Mouse (Mus musculus) brain, embryonic 14.5 days (tissue): ENCODE measurements at regions not wholly inside any gene's neighbourhood (a gene's known extent, or its start where the extent isn't known, plus 50 kb on each side); places are given as distances from the start of the nearest gene placed in this dataset.

Source experiments
- CTCF ChIP-seq: fragments of 200-500 bp; IDR thresholded peaks from 2 replicates; pipeline ENCODE4 v1.5.1; 2012; ENCODE audit warnings: inconsistent platforms, mild to moderate bottlenecking, moderate library complexity, borderline replicate concordance; ENCODE audit not compliant: insufficient read depth, insufficient read length; ENCODE audit errors: extremely low read depth
- POLR2A ChIP-seq: fragments of 200-500 bp; IDR thresholded peaks from 2 replicates; pipeline ENCODE4 v1.6.1; 2012; ENCODE audit warnings: mild to moderate bottlenecking, inconsistent platforms, borderline replicate concordance; ENCODE audit not compliant: poor library complexity, insufficient read depth, insufficient read length, severe bottlenecking; ENCODE audit errors: extremely low read depth

DNA sequence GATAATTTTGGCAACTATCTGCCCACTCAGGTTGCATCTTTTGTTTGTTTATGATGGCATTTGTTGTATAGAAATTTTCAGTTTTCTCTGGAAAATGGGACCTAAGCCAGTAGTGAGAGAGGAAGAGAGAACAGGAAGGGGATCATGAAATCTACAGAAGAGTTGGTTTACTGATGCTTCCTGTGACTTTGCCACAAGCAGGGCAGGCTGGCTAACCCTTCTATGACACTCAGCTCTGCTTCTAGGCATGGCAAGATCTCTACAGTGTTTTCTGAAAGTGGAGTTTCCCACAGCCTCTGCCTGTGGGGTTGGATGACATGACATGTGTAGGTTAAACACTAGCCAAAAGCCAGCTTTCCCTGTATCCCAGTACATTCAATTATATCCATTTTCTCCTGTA, 217.7 kb upstream of the Jun start:
- TF ChIP-seq CTCF (no peak), POLR2A (no peak)
